Mouse (Mus musculus): ENCODE measurements around the gene Sec23b. TPM values are rescaled to one million over a fixed set of nuclear protein-coding genes. Genes with fewer than 3 reads are reported as not detected.
A peak's percentile ranks its signal among the peaks of the same experiment; 100 is the strongest.
"Not testable (repeated sequence)": the region's sequence is repeated elsewhere in the genome, so short reads cannot be mapped to it uniquely, and the experiment has no call there.

Gene Sec23b
- polyA plus RNA-seq, 1 experiment from 2014 or later: 107 TPM

- WGBS: 71% methylated on average over 4 of the region's 4 CpGs
- Histone ChIP-seq H3K4me1 (peaks cover 4% of the 10 kb centered on the region), H3K27me3 (no peaks in the 10 kb centered on the region), H3K4me3 (replicated peaks) (no peak overlapping the region), H3K27ac (no peak overlapping the region), H3K4me2 (no peak overlapping the region), H3K9me3 (no peaks in the 10 kb centered on the region), H3K36me3 (replicated peaks) (peaks cover 53% of the 10 kb centered on the region), H3K9ac (no peak overlapping the region)
- no peak for ATAC-seq (ENCODE audit: low FRiP score)
Observed at GRCm38 (mm10) chr2:144547559-144547958, 8.5 kb upstream of the Sec23b start.

GRCm38 (mm10) chr2:144550529-144550928, 5.5 kb upstream of the Sec23b start, which contains the start of gene Rbbp9:
Rbbp9 (minus strand) TSS chr2:144550869.
- Histone ChIP-seq H3K4me3 (replicated peaks) (peak within 1 kb of the TSS; percentile 69), H3K27ac (peak within 1 kb of the TSS; percentile 83), H3K4me2 (peak within 1 kb of the TSS; percentile 56), H3K36me3 (replicated peaks) (peaks cover 28% of the 10 kb centered on the region), H3K9me3 (no peaks in the 10 kb centered on the region), H3K27me3 (no peaks in the 10 kb centered on the region), H3K9ac (peak within 1 kb of the TSS; percentile 81), H3K4me1 (peaks cover 10% of the 10 kb centered on the region)
- WGBS: under 1% methylated on average over 17 of the region's 17 CpGs
- peak; percentile 98 for ATAC-seq (ENCODE audit: low FRiP score)

GRCm38 (mm10) chr2:144553905-144554304, 2.1 kb upstream of the Sec23b start:
- H3K9me3 ChIP-seq: no peaks in the 10 kb centered on the region
- H3K27ac ChIP-seq: no peak overlapping the region
- 99% methylated on average over 3 of the region's 3 CpGs for WGBS
- H3K27me3 ChIP-seq: no peaks in the 10 kb centered on the region
- no peak for ATAC-seq (ENCODE audit: low FRiP score)
- no peak overlapping the region for H3K9ac ChIP-seq
- no peak overlapping the region for H3K4me2 ChIP-seq
- H3K36me3 ChIP-seq (replicated peaks): no peaks in the 10 kb centered on the region
- peaks cover 16% of the 10 kb centered on the region for H3K4me1 ChIP-seq
- H3K4me3 ChIP-seq (replicated peaks): no peak overlapping the region

GRCm38 (mm10) chr2:144555286-144555819, 676 bp upstream of the Sec23b start:
- Histone ChIP-seq H3K4me1 (peaks cover 12% of the 10 kb centered on the region), H3K36me3 (replicated peaks) (peaks cover 10% of the 10 kb centered on the region), H3K4me2 (peak overlapping the region; percentile 65), H3K27ac (peak overlapping the region; percentile 90), H3K27me3 (no peaks in the 10 kb centered on the region), H3K9ac (peak overlapping the region; percentile 63), H3K9me3 (no peaks in the 10 kb centered on the region), H3K4me3 (replicated peaks) (peak overlapping the region; percentile 79)
- WGBS: 3% methylated on average over 14 of the region's 14 CpGs
- ATAC-seq (ENCODE audit: low FRiP score): peak; percentile 8; the same call in 1 of the 2 replicates

GRCm38 (mm10) chr2:144588723-144589122, 32.7 kb downstream of the Sec23b start:
- no peak for ATAC-seq (ENCODE audit: low FRiP score)
- Histone ChIP-seq H3K4me1 (peaks cover 2% of the 10 kb centered on the region), H3K9ac (no peak overlapping the region), H3K9me3 (0 out of 2 replicates have a peak, but pooled peaks cover 3% of the 10 kb centered on the region), H3K36me3 (replicated peaks) (peaks cover 63% of the 10 kb centered on the region), H3K27me3 (no peaks in the 10 kb centered on the region), H3K4me2 (no peak overlapping the region), H3K4me3 (replicated peaks) (no peak overlapping the region), H3K27ac (no peak overlapping the region)
- 83% methylated on average over 4 of the region's 4 CpGs for WGBS

- H3K9ac ChIP-seq; H3K4me3 ChIP-seq (replicated peaks); H3K4me2 ChIP-seq; H3K4me1 ChIP-seq; ATAC-seq (ENCODE audit: low FRiP score); H3K27me3 ChIP-seq; H3K27ac ChIP-seq; H3K9me3 ChIP-seq: not testable (repeated sequence)
- peaks cover 27% of the 10 kb centered on the region for H3K36me3 ChIP-seq (replicated peaks)
- 66% methylated on average over 8 of the region's 8 CpGs for WGBS
Observed at GRCm38 (mm10) chr2:144593036-144593435, 37.0 kb downstream of the Sec23b start.

GRCm38 (mm10) chr2:144593951-144594651, 38.1 kb downstream of the Sec23b start, which contains the start of gene Smim26:
Smim26 (plus strand) TSS chr2:144594054.
- ATAC-seq (ENCODE audit: low FRiP score): peak; percentile 96
- no peaks in the 10 kb centered on the region for H3K9me3 ChIP-seq
- H3K27me3 ChIP-seq: no peaks in the 10 kb centered on the region
- peaks cover 16% of the 10 kb centered on the region for H3K36me3 ChIP-seq (replicated peaks)
- peak within 1 kb of the TSS; percentile 62 for H3K4me3 ChIP-seq (replicated peaks)
- whole genome bisulfite sequencing: 3% methylated on average over 31 of the region's 31 CpGs
- no peak within 1 kb of the TSS for H3K27ac ChIP-seq
- peak within 1 kb of the TSS; percentile 61 for H3K4me2 ChIP-seq
- H3K4me1 ChIP-seq: peaks cover 9% of the 10 kb centered on the region
- peak within 1 kb of the TSS; percentile 60 for H3K9ac ChIP-seq

GRCm38 (mm10) chr2:144598006-144598405, 42.0 kb downstream of the Sec23b start:
- ATAC-seq (ENCODE audit: low FRiP score): no peak
- H3K4me2 ChIP-seq: no peak overlapping the region

GRCm38 (mm10) chr2:144599831-144600687, 44.0 kb downstream of the Sec23b start, which contains the start of gene Dtd1:
Dtd1 (plus strand) TSS chr2:144599897.
- WGBS: 2% methylated on average over 50 of the region's 50 CpGs
- Histone ChIP-seq H3K9me3 (no peaks in the 10 kb centered on the region), H3K4me3 (replicated peaks) (peak within 1 kb of the TSS; percentile 66), H3K27me3 (no peaks in the 10 kb centered on the region), H3K9ac (peak within 1 kb of the TSS; percentile 79), H3K4me1 (no peaks in the 10 kb centered on the region), H3K4me2 (peak within 1 kb of the TSS; percentile 69), H3K27ac (no peak within 1 kb of the TSS), H3K36me3 (replicated peaks) (0 out of 2 replicates have a peak, but pooled peaks cover 3% of the 10 kb centered on the region)
- ATAC-seq (ENCODE audit: low FRiP score): peak; percentile 94

More at GRCm38 (mm10) chr2:144598006-144598405, 42.0 kb downstream of the Sec23b start:
- Histone ChIP-seq H3K4me1 (peaks cover 9% of the 10 kb centered on the region), H3K9ac (no peak overlapping the region), H3K9me3 (no peaks in the 10 kb centered on the region), H3K27ac (no peak overlapping the region), H3K4me3 (replicated peaks) (no peak overlapping the region), H3K27me3 (no peaks in the 10 kb centered on the region), H3K36me3 (replicated peaks) (0 out of 2 replicates have a peak, but pooled peaks cover 3% of the 10 kb centered on the region)
- 76% methylated on average over 2 of the region's 2 CpGs for WGBS

GRCm38 (mm10) chr2:144601576-144601975, 45.5 kb downstream of the Sec23b start:
- H3K9ac ChIP-seq: no peak overlapping the region
- H3K36me3 ChIP-seq (replicated peaks): no peaks in the 10 kb centered on the region
- H3K9me3 ChIP-seq: no peaks in the 10 kb centered on the region
- H3K4me3 ChIP-seq (replicated peaks): no peak overlapping the region
- H3K4me1 ChIP-seq: no peaks in the 10 kb centered on the region
- no peak for ATAC-seq (ENCODE audit: low FRiP score)
- no peaks in the 10 kb centered on the region for H3K27me3 ChIP-seq
- no peak overlapping the region for H3K4me2 ChIP-seq
- no peak overlapping the region for H3K27ac ChIP-seq
- 91% methylated on average over 1 of the region's 1 CpGs for WGBS

- no peak overlapping the region for H3K4me3 ChIP-seq (replicated peaks)
- H3K9me3 ChIP-seq: no peaks in the 10 kb centered on the region
- no peak for ATAC-seq (ENCODE audit: low FRiP score)
- H3K4me2 ChIP-seq: no peak overlapping the region
- no peaks in the 10 kb centered on the region for H3K4me1 ChIP-seq
- H3K27me3 ChIP-seq: no peaks in the 10 kb centered on the region
- H3K36me3 ChIP-seq (replicated peaks): no peaks in the 10 kb centered on the region
- H3K27ac ChIP-seq: no peak overlapping the region
- no peak overlapping the region for H3K9ac ChIP-seq
- WGBS: 95% methylated on average over 6 of the region's 6 CpGs
Observed at GRCm38 (mm10) chr2:144613956-144614355, 57.9 kb downstream of the Sec23b start.

Measured in forebrain, embryonic 12.5 days (tissue).